Mouse (Mus musculus): ENCODE data around the gene Vmn1r206. TPM values are rescaled to one million over a fixed set of nuclear protein-coding genes. Genes with fewer than 3 reads are reported as not detected.
"Not testable (repeated sequence)": the region's sequence is repeated elsewhere in the genome, so short reads cannot be mapped to it uniquely, and the experiment has no call there.

Gene Vmn1r206
- not detected in 2 replicates for polyA plus RNA-seq (2014; fragmentation: Nextera tagmentation; extraction: Ambion mirVana)

DNA sequence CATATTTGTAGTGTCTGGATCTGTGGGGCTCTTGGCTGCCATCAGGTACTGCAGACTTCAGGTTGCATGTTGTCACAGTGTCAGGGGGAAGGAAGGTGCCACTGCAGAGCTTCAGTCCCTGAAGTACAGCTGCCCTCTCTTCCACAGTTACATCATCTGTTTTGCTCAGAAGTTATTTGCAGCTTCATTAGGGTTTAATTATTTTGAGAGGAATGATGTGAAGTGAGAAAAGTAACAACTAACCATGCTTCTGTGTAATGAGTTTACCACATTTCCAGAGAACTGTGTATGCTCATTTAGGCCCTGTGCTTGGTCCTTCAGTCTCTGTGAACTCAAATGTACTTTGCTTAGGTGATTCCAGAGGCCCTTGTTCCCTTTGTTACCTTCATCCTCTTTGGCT, at the start of gene Vmn1r206:
TSS of gene Vmn1r206 (minus strand) at position 101 of the 400 bp plus-strand sequence.
- H3K27me3 ChIP-seq (ENCODE audit: control insufficient read depth, insufficient read depth, low read length); H3K4me1 ChIP-seq (ENCODE audit: control insufficient read depth, insufficient read depth, low read length); H3K27ac ChIP-seq (replicated peaks; ENCODE audit: low read depth, low read length); H3K4me3 ChIP-seq (replicated peaks; ENCODE audit: low read depth, low read length); DNase-seq; H3K4me2 ChIP-seq (ENCODE audit: low read length); ATAC-seq (ENCODE audit: low FRiP score, low TSS enrichment); H3K9ac ChIP-seq (replicated peaks; ENCODE audit: low read length); H3K9me3 ChIP-seq (ENCODE audit: control insufficient read depth, low read length); H3K36me3 ChIP-seq (ENCODE audit: control insufficient read depth, insufficient read depth, low read length): not testable (repeated sequence)

DNA sequence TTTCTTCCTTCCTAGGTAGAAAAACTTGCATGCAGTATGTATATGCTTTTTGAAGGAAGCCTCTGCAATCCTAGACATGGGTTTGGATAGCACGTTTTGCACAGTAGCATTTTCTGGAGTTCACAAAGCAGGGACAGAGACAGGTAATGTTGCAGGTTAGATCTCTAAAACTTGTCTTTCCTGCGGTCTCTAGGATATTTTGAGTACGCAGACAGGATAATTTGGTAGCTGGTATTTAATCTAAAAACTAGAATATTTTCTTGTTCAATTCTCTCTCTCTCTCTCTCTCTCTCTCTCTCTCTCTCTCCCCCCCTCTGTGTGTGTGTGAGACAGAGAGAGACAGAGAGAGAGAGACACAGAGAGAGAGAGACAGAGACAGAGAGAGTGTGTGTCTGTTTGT, 31.2 kb downstream of the Vmn1r206 start, which contains the start of gene Vmn1r205:
TSS of gene Vmn1r205 (minus strand) at position 101 of the 400 bp plus-strand sequence.
- DNase-seq (no peak), ATAC-seq (ENCODE audit: low FRiP score, low TSS enrichment) (no peak)
- Histone ChIP-seq H3K27ac (replicated peaks; ENCODE audit: low read depth, low read length) (no peak within 1 kb of the TSS), H3K27me3 (ENCODE audit: control insufficient read depth, insufficient read depth, low read length) (no peaks in the 10 kb centered on the region), H3K9me3 (ENCODE audit: control insufficient read depth, low read length) (no peaks in the 10 kb centered on the region), H3K4me2 (ENCODE audit: low read length) (no peak within 1 kb of the TSS), H3K9ac (replicated peaks; ENCODE audit: low read length) (no peak within 1 kb of the TSS), H3K4me3 (replicated peaks; ENCODE audit: low read depth, low read length) (no peak within 1 kb of the TSS), H3K36me3 (ENCODE audit: control insufficient read depth, insufficient read depth, low read length) (no peaks in the 10 kb centered on the region), H3K4me1 (ENCODE audit: control insufficient read depth, insufficient read depth, low read length) (no peaks in the 10 kb centered on the region)
- 85% methylated on average over 3 of the region's 3 CpGs for WGBS

DNA sequence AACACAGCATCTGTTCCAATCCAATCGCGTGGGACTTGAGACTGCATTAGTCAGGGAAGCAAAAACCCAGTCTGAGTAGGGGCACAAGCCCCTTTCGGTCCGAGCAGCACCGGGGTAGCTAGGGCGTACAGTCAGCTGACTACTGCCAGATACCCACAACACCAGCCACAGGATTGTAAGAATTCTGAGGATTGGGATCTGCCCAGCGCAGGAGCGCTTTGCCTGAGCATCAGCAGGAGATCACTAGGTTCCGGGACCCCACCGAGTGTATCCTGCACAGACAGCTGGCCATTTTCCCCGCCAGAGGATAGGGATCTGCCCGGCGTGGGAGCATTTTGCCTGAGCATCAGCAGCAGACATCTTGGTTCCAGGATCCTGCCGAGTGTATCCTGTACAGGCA, 40.7 kb downstream of the Vmn1r206 start:
- not testable (repeated sequence) for H3K27me3 ChIP-seq (ENCODE audit: control insufficient read depth, insufficient read depth, low read length); H3K9ac ChIP-seq (replicated peaks; ENCODE audit: low read length); ATAC-seq (ENCODE audit: low FRiP score, low TSS enrichment); H3K9me3 ChIP-seq (ENCODE audit: control insufficient read depth, low read length); H3K27ac ChIP-seq (replicated peaks; ENCODE audit: low read depth, low read length); DNase-seq; H3K36me3 ChIP-seq (ENCODE audit: control insufficient read depth, insufficient read depth, low read length); H3K4me3 ChIP-seq (replicated peaks; ENCODE audit: low read depth, low read length); H3K4me2 ChIP-seq (ENCODE audit: low read length); H3K4me1 ChIP-seq (ENCODE audit: control insufficient read depth, insufficient read depth, low read length)
- 87% methylated on average over 14 of the region's 14 CpGs for WGBS

DNA sequence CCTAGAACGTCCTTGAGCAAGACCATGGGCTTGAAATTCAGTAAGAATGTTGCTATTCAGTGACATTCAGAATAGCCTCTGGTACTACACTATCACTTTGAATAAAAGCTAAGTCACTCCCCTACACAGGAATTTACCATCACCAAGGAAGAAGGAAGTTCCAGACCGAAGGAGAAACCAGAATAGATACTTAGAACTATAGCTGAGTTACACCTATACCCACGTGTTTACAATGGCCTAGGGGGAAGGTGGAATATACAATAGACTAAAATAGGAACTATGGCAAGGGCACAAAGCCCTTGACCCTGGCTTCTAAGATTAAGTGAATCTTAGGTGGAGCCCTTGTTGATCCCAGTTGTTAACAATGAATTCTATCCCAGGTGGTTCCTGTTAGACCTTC, 49.1 kb downstream of the Vmn1r206 start:
- not testable (repeated sequence) for H3K4me2 ChIP-seq (ENCODE audit: low read length); H3K27me3 ChIP-seq (ENCODE audit: control insufficient read depth, insufficient read depth, low read length); H3K4me3 ChIP-seq (replicated peaks; ENCODE audit: low read depth, low read length); ATAC-seq (ENCODE audit: low FRiP score, low TSS enrichment); DNase-seq; H3K4me1 ChIP-seq (ENCODE audit: control insufficient read depth, insufficient read depth, low read length); H3K27ac ChIP-seq (replicated peaks; ENCODE audit: low read depth, low read length); H3K9ac ChIP-seq (replicated peaks; ENCODE audit: low read length); H3K9me3 ChIP-seq (ENCODE audit: control insufficient read depth, low read length); H3K36me3 ChIP-seq (ENCODE audit: control insufficient read depth, insufficient read depth, low read length)
- WGBS: 83% methylated on average over 3 of the region's 3 CpGs

Other genes starting within 250 kb of the Vmn1r206 start
- gene Vmn1r199, start 244.4 kb downstream of the Vmn1r206 start, polyA plus RNA-seq (2014; fragmentation: Nextera tagmentation; extraction: Ambion mirVana): not detected in 2 replicates
- 0.20 TPM in 1 of 2 replicates, not detected in the other for gene Vmn1r200, start 233.9 kb downstream of the Vmn1r206 start, polyA plus RNA-seq (2014; fragmentation: Nextera tagmentation; extraction: Ambion mirVana)
- not detected in 2 replicates for gene Vmn1r201, start 152.3 kb downstream of the Vmn1r206 start, polyA plus RNA-seq (2014; fragmentation: Nextera tagmentation; extraction: Ambion mirVana)
- not detected in 2 replicates for gene Vmn1r202, start 118.9 kb downstream of the Vmn1r206 start, polyA plus RNA-seq (2014; fragmentation: Nextera tagmentation; extraction: Ambion mirVana)
- gene Vmn1r203, start 106.1 kb downstream of the Vmn1r206 start, polyA plus RNA-seq (2014; fragmentation: Nextera tagmentation; extraction: Ambion mirVana): not detected in 2 replicates
- not detected in 2 replicates for gene Vmn1r204, start 71.1 kb downstream of the Vmn1r206 start, polyA plus RNA-seq (2014; fragmentation: Nextera tagmentation; extraction: Ambion mirVana)
- gene Vmn1r205, start 31.3 kb downstream of the Vmn1r206 start, polyA plus RNA-seq (2014; fragmentation: Nextera tagmentation; extraction: Ambion mirVana): not detected in 2 replicates
- gene Vmn1r207-ps, start 105.4 kb upstream of the Vmn1r206 start, polyA plus RNA-seq (2014; fragmentation: Nextera tagmentation; extraction: Ambion mirVana): not detected in 2 replicates
- gene Vmn1r208, start 153.1 kb upstream of the Vmn1r206 start, polyA plus RNA-seq (2014; fragmentation: Nextera tagmentation; extraction: Ambion mirVana): not detected in 2 replicates
- gene Vmn1r209, start 185.4 kb upstream of the Vmn1r206 start, polyA plus RNA-seq (2014; fragmentation: Nextera tagmentation; extraction: Ambion mirVana): not detected in 2 replicates
- not detected in 2 replicates for gene Vmn1r210, start 207.1 kb upstream of the Vmn1r206 start, polyA plus RNA-seq (2014; fragmentation: Nextera tagmentation; extraction: Ambion mirVana)
- gene Vmn1r211, start 233.3 kb upstream of the Vmn1r206 start, polyA plus RNA-seq (2014; fragmentation: Nextera tagmentation; extraction: Ambion mirVana): not detected in 2 replicates

All from midbrain, embryonic 14.5 days (tissue).